11 mouse cellular contexts compared by ENCODE assay signal in genomic region chr1:136227870-136228269, GRCm38 (mm10). TPM values are rescaled to one million over a fixed set of nuclear protein-coding genes. Genes with fewer than 3 reads are reported as not detected.
DNase-seq lines count a peak whose midpoint lies in the region; ATAC-seq and TF ChIP-seq lines count a peak whose summit lies in the region.
"Had no signal": no experiment of that assay in that cellular context is flagged by ENCODE, and none has a peak within 500 bp of the region (broad histone marks: within the 10 kb centered on the region; RNA-seq: fewer than 3 reads in every experiment).

No protein-coding gene starts in this region.

- H3K27me3 ChIP-seq in kidney, postnatal 0 days (ENCODE audit: insufficient read depth, low read length): no peaks in the 10 kb centered on the region
- H3K27me3 ChIP-seq: limb, embryonic 15.5 days had no signal

- no peak overlapping the region for H3K9ac ChIP-seq in kidney, postnatal 0 days (ENCODE audit: low read depth, low read length)
- H3K9ac ChIP-seq: heart, embryonic 15.5 days; limb, embryonic 15.5 days had no signal

- peaks cover 8% of the 10 kb centered on the region; the same call in 1 of the 2 replicates for H3K36me3 ChIP-seq in kidney, postnatal 0 days (ENCODE audit: insufficient read depth, low read length)
- H3K36me3 ChIP-seq: heart, embryonic 15.5 days had no signal

- WGBS in kidney, postnatal 0 days: 59% methylated on average over 4 of the region's 4 CpGs

- peak overlapping the region; percentile 15; the same call in 1 of the 2 replicates for H3K4me2 ChIP-seq in kidney, postnatal 0 days (ENCODE audit: low read length)

- H3K4me3 ChIP-seq in kidney, postnatal 0 days (replicated peaks; ENCODE audit: low read depth, low read length): no peak overlapping the region
- H3K4me3 ChIP-seq: heart, embryonic 15.5 days; limb, embryonic 15.5 days had no signal

- no peaks in the 10 kb centered on the region for H3K9me3 ChIP-seq in kidney, postnatal 0 days (replicated peaks; ENCODE audit: low read length)
- H3K9me3 ChIP-seq: heart, embryonic 15.5 days; limb, embryonic 15.5 days had no signal

- TF ChIP-seq CTCF in kidney, postnatal 0 days (IDR thresholded peaks at IDR 0.05; ENCODE audit: low read depth): no peak

- H3K4me1 ChIP-seq in kidney, postnatal 0 days (replicated peaks; ENCODE audit: insufficient read depth, low read length): peaks cover 37% of the 10 kb centered on the region

- intact Hi-C loops in heart, postnatal 25 days (cut with DNase I): no loop called here

- peak; percentile 40 for DNase-seq in heart, postnatal 4 days
- no peak for DNase-seq in heart, postnatal 25 days (ENCODE audit: low spot score)
- peak; percentile 31 for DNase-seq in urinary bladder, postnatal 25 days (ENCODE audit: low spot score)
- DNase-seq in urinary bladder, adult 18-20 months (ENCODE audit: low spot score in 2 of 2): no peak
- DNase-seq in kidney, postnatal 0 days (ENCODE audit: low spot score): peak; percentile 5
- DNase-seq in thymus, postnatal 36 days: no peak
- DNase-seq in spleen, adult 18-20 months: no peak

- ATAC-seq in kidney, postnatal 0 days (replicated peaks; ENCODE audit: low FRiP score, low read depth): peak; percentile 38; the same call in 1 of the 2 replicates
- ATAC-seq in inflammation-experienced regulatory T-cells, adult 6 months: no peak

- peak overlapping the region; percentile 87; the same call in 1 of the 2 replicates for H3K27ac ChIP-seq in kidney, postnatal 0 days
- H3K27ac ChIP-seq: heart, embryonic 15.5 days; limb, embryonic 15.5 days had no signal

RNA-seq across cellular contexts. Expression of gene Inava, which starts 6.2 kb away (rescaled TPM):
- not detected for total RNA-seq in heart, postnatal 4 days (2021)
- total RNA-seq in heart, postnatal 25 days (2021): not detected
- polyA plus RNA-seq in kidney, postnatal 0 days (2015; fragmentation: Nextera tagmentation; extraction: Ambion mirVana): 13.3 and 15.9 TPM in 2 replicates
- under 1 TPM in 1 of 3 experiments, not detected in 2; 0.11 TPM for polyA plus RNA-seq in inflammation-experienced regulatory T-cells, adult 6 months (2017; shearing (Covaris generic))
- total RNA-seq: neutrophil, adult 5-6 weeks had no signal

RNA-seq across cellular contexts. Expression of gene Mroh3, which starts 15.2 kb away (rescaled TPM):
- not detected for total RNA-seq in heart, postnatal 4 days (2021)
- total RNA-seq in heart, postnatal 25 days (2021): not detected
- not detected in 2 replicates for polyA plus RNA-seq in kidney, postnatal 0 days (2015; fragmentation: Nextera tagmentation; extraction: Ambion mirVana)
- polyA plus RNA-seq in inflammation-experienced regulatory T-cells, adult 6 months (2017; shearing (Covaris generic)): not detected
- total RNA-seq: neutrophil, adult 5-6 weeks had no signal
- polyA plus RNA-seq: heart, embryonic 15.5 days; limb, embryonic 15.5 days had no signal

RNA-seq across cellular contexts. Expression of gene Gpr25, which starts 32.8 kb away (rescaled TPM):
- total RNA-seq in heart, postnatal 4 days (2021): not detected
- not detected for total RNA-seq in heart, postnatal 25 days (2021)
- polyA plus RNA-seq in kidney, postnatal 0 days (2015; fragmentation: Nextera tagmentation; extraction: Ambion mirVana): not detected in 2 replicates
- not detected for polyA plus RNA-seq in inflammation-experienced regulatory T-cells, adult 6 months (2017; shearing (Covaris generic))
- total RNA-seq: neutrophil, adult 5-6 weeks had no signal
- polyA plus RNA-seq: limb, embryonic 15.5 days had no signal

Comparison
In these comparisons a context has a peak if more than half of its experiments do, and no peak if none do; other contexts are left out.
1. DNase-seq: peak in heart, postnatal 4 days (single experiment), urinary bladder, postnatal 25 days (single experiment) and kidney, postnatal 0 days (single experiment); none in heart, postnatal 25 days (single experiment), urinary bladder, adult 18-20 months (0 of 2), thymus, postnatal 36 days (0 of 2) and spleen, adult 18-20 months (0 of 2).